Mouse (Mus musculus) liver, adult 2 months (tissue): ENCODE results near the gene Wdhd1. TPM values are rescaled to one million over a fixed set of nuclear protein-coding genes. Genes with fewer than 3 reads are reported as not detected.
"Not testable (repeated sequence)": the region's sequence is repeated elsewhere in the genome, so short reads cannot be mapped to it uniquely, and the experiment has no call there.

Experiments
- DNase-seq: peaks from one replicate; pipeline ENCODE4 v3.0.0-alpha.2; 2011; ENCODE audit warnings: low read depth, low spot score; ENCODE audit errors: extremely low read depth
- H3K27ac ChIP-seq: fragments of 200-500 bp; replicated peaks from 2 replicates; pipeline ENCODE4 v1.5.1; 2012; ENCODE audit warnings: low read depth, mild to moderate bottlenecking, control low read depth, inconsistent platforms, low read length; ENCODE audit not compliant: insufficient read depth
- H3K27me3 ChIP-seq: fragments of 200-500 bp; 2 replicates; pipeline ENCODE4 v1.6.1; 2012; ENCODE audit warnings: mild to moderate bottlenecking, moderate library complexity, low read length, inconsistent platforms; ENCODE audit not compliant: control insufficient read depth, insufficient read depth
- H3K36me3 ChIP-seq: fragments of 200-500 bp; 2 replicates; pipeline ENCODE4 v1.6.1; 2012; ENCODE audit warnings: low read length, inconsistent platforms; ENCODE audit not compliant: control insufficient read depth, insufficient read depth
- H3K4me1 ChIP-seq: fragments of 200-500 bp; 2 replicates; pipeline ENCODE4 v1.6.1; 2011; ENCODE audit warnings: low read length; ENCODE audit not compliant: control insufficient read depth, insufficient read depth
- H3K4me3 ChIP-seq: fragments of 200-500 bp; 2 replicates; pipeline ENCODE4 v1.5.1; 2011; ENCODE audit warnings: low read depth, mild to moderate bottlenecking, control low read depth, low read length, moderate library complexity; ENCODE audit not compliant: insufficient read depth
- H3K79me2 ChIP-seq: fragments of 200-500 bp; 2 replicates; pipeline ENCODE4 v1.6.1; 2012; ENCODE audit warnings: inconsistent platforms, mild to moderate bottlenecking, low read length, moderate library complexity; ENCODE audit not compliant: control insufficient read depth, insufficient read depth
- H3K9ac ChIP-seq: fragments of 200-500 bp; 2 replicates; pipeline ENCODE4 v1.6.1; 2012; ENCODE audit warnings: low read depth, mild to moderate bottlenecking, control low read depth, inconsistent platforms, low read length
- CTCF ChIP-seq: fragments of 200-500 bp; IDR thresholded peaks from 2 replicates; pipeline ENCODE4 v1.5.1; 2011; ENCODE audit warnings: low read depth, low read length, control low read depth
- POLR2A ChIP-seq: fragments of 200-500 bp; IDR thresholded peaks from 2 replicates; pipeline ENCODE4 v1.6.1; 2011; ENCODE audit warnings: low read length, control low read depth; ENCODE audit not compliant: insufficient read depth; ENCODE audit errors: extremely low read depth
- WGBS: fragments of 180-500 bp; shearing (Covaris S2); methylation state at CpG from one replicate; pipeline ENCODE4 v1.1.7; 2018; 5-methylcytosine and 5-hydroxymethylcytosine counted together
- polyA plus RNA-seq: library from polyadenylated mRNA; depleted of rRNA; stranded (reverse); fragments of >200 nt; gene quantifications from 2 replicates; pipeline ENCODE4 v1.2.3, GENCODE M21; 2012; rRNA removed
- total RNA-seq: library from RNA; depleted of rRNA; stranded (reverse); fragments of >200 nt; gene quantifications from 2 replicates; pipeline ENCODE4 v1.2.3, GENCODE M21; 2014; rRNA removed

Wdhd1 gene
- total RNA-seq (1.0 and 1.3 TPM in 2 replicates), polyA plus RNA-seq (0.21 and 0.24 TPM in 2 replicates)

DNA sequence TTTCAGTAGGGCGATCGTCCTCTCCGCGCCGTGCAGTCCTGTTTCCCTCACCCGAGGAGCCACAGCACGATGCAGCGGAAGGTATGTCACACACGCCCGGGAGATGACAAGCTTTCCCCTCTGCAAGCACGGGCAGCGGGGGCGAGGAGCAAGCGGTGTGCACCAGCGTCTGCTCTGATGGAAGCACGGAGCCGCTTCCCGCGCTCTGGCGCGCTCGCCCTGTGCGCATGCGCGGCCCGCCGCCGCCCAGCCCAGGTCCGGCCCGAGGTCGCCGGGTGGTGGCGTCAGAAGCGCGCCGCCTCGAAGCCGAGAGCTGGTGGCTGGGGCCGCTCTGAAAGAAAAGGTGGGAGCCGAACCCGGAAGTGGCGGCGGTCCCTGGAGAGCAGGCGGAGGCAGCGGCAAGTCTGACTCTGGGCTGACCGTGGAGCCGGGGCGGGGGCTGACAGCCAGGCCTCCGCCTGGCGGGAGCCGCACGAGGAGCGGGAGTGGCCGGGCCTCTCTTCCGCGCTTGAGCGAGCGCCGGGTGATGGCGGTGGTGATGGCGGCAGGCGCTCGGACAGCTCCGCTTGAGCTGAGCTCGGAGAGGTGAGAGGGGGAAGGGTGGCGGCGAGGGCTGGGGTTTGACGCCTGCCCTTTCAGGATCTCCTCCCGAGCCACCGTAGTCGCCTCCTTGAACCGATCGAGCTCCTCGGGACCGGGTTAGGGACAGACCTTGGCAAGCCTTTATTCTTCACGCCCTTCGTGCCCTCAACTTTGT is at the start of gene Wdhd1, which contains the start of gene Socs4:
Gene Wdhd1, minus strand, starts transcription at position 221 of the 757 bp plus-strand sequence.
Gene Socs4, plus strand, starts transcription at position 295 of the 757 bp plus-strand sequence.
- Histone ChIP-seq H3K79me2 (peaks cover 10% of the 10 kb centered on the region; the same call in 1 of the 2 replicates), H3K27ac (peak within 1 kb of the TSS; percentile 84), H3K4me3 (peak within 1 kb of the TSS; percentile 80), H3K9ac (peak within 1 kb of the TSS; percentile 89), H3K4me1 (peaks cover 6% of the 10 kb centered on the region; the same call in 1 of the 2 replicates), H3K36me3 (no peaks in the 10 kb centered on the region), H3K27me3 (no peaks in the 10 kb centered on the region)
- TF ChIP-seq POLR2A = 0 out of 2 replicates have a peak, but pooled peaks have one; percentile 36
- TF ChIP-seq CTCF = peak; percentile 36; the same call in 1 of the 2 replicates
- peak; percentile 72 for DNase-seq
- WGBS = under 1% methylated on average over 77 of the region's 77 CpGs

DNA sequence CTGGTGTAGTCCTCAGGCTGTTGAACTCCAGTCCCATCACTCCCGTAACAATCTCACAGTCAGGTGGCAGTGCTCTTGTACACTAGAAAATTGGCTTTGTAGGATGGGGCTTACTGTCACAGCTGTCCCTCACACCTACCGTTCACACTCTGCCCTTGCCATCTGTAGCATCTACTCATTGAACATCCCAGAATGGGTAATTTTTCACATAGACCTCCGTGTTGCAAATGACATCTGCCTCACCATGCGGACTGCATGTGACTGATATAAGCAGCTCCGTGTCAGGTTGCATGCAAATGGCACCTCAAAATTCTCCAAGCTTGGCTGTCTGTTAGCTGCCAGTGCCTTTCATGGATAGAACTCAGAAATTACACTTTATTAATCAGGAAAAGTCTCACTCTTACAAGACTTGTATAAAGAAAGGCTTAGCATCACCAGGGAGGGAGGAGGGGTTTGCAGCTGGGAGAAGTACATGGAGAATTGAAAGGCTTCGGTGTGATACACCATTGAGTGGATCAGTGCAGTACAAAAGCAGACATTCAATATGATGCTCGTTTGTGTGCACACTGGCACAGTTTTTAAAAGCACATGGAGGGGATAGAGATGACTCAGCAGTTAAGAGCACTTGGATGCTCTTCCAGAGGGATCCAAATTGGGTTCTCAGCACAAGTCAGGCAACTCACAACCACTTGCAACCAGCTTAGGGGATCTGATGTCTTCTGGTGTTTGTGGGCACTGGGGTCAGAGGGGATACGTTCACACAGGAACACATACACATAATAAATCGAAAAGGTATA is 49.5 kb upstream of the Wdhd1 start:
- Histone ChIP-seq H3K4me3 (no peak overlapping the region), H3K9ac (no peak overlapping the region), H3K79me2 (no peaks in the 10 kb centered on the region), H3K4me1 (no peaks in the 10 kb centered on the region), H3K27me3 (no peaks in the 10 kb centered on the region), H3K36me3 (peaks cover 3% of the 10 kb centered on the region; the same call in 1 of the 2 replicates), H3K27ac (no peak overlapping the region)
- no peak for DNase-seq
- TF ChIP-seq POLR2A = no peak
- no peak for TF ChIP-seq CTCF
- WGBS = 86% methylated on average over 9 of the region's 9 CpGs

DNA sequence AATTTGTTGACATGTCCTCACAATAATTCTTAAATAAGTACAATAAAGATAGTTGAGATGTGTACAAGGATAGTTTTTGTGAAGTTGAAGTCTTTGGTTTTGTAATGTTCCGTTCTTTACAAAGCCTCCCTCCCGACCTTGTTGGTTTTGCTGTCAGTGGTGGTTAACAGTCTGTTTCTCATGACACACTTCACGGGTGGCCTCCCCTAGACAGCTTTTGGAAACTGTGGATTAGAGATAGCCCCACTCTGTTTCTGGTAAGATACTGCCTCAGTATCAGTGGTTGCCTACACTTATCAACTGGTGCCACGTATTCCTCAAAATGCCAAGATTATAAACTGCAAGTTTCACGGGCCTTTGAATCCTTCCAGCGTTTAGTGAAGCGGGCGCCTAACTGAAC is 44.9 kb upstream of the Wdhd1 start:
- H3K36me3 ChIP-seq = peaks cover 27% of the 10 kb centered on the region
- not testable (repeated sequence) for H3K27me3 ChIP-seq, H3K27ac ChIP-seq, H3K9ac ChIP-seq, H3K4me3 ChIP-seq, H3K79me2 ChIP-seq, H3K4me1 ChIP-seq, DNase-seq
- WGBS = 99% methylated on average over 7 of the region's 8 CpGs

DNA sequence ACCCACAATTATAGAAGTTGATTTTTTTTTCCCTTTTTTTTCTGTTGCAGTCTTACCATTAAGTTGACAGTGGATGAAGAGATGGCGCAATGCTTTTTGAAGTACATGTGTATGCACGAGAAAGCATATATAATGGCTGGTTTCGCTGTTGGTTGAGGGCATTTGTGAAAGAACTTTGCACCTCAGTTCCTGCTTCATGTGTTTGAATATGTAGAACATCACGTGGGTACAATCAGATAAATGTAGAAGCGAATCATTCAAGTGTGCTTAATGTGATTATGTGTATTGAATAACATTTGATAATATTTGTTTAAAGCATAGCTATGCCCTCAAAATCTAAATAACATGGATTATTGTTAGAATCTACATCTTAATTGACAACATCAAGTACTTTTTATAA is 42.7 kb upstream of the Wdhd1 start:
- H3K4me1 ChIP-seq = no peaks in the 10 kb centered on the region
- no peak overlapping the region for H3K4me3 ChIP-seq
- peaks cover 37% of the 10 kb centered on the region for H3K36me3 ChIP-seq
- no peaks in the 10 kb centered on the region; the same call in 1 of the 2 replicates for H3K79me2 ChIP-seq
- no peak overlapping the region for H3K9ac ChIP-seq
- H3K27ac ChIP-seq = no peak overlapping the region
- no peak for TF ChIP-seq POLR2A
- no peak for TF ChIP-seq CTCF
- DNase-seq = no peak
- WGBS = 78% methylated on average over 5 of the region's 5 CpGs
- no peaks in the 10 kb centered on the region for H3K27me3 ChIP-seq

DNA sequence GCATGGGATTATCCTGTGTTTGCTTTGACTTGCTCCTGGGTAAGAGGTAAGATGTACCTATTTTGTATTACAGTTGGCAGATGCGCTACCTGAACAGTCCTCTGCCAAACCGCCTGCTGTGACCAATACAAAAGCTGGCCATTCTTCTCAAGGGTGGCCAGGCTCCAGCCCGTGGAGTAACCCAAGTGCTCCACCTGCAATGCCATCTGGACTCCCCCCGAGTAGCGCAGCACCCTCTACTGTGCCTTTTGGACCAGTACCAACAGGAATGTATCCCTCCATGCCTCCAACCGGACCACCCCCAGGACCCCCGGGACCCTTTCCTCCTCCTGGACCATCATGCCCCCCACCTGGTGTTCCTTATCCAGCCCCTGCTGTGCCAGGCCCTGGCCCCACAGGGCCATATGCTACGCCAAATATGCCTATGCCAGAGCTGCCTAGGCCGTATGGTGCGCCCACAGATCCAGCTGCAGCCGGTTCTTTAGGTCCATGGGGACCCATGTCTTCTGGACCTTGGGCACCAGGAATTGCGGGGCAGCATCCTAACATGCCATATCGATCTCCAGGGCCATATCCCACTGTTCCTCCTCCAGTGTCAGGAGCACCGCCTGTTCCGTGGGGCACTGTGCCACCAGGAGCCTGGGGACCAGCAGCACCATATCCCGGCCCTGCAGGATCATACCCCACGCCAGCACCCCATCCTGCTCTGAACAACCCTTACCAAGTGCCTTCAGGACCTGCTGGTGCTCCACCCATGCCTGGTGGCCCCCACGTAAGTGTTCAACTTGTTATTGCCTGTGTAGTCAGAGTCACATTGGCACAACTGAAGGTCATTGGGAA is 33.9 kb upstream of the Wdhd1 start:
- peaks cover 8% of the 10 kb centered on the region for H3K4me1 ChIP-seq
- H3K79me2 ChIP-seq = peaks cover 10% of the 10 kb centered on the region
- H3K36me3 ChIP-seq = peaks cover 32% of the 10 kb centered on the region
- TF ChIP-seq CTCF (no peak), POLR2A (no peak)
- no peak overlapping the region for H3K9ac ChIP-seq
- H3K4me3 ChIP-seq = no peak overlapping the region
- no peak overlapping the region for H3K27ac ChIP-seq
- DNase-seq = no peak
- 91% methylated on average over 18 of the region's 18 CpGs for WGBS
- H3K27me3 ChIP-seq = no peaks in the 10 kb centered on the region
